Mouse (Mus musculus) cerebellum, postnatal 25 days (tissue): Measurements from ENCODE around the gene Camk2n2.
"Not testable (repeated sequence)": the region's sequence is repeated elsewhere in the genome, so short reads cannot be mapped to it uniquely, and the experiment has no call there.

Source experiments
- DNase-seq, 2 experiments: peaks; one replicate each; pipeline ENCODE4 v3.0.0; 2021; ENCODE audit warnings: mixed read lengths in 2 of 2

The Camk2n2 gene

GRCm38 (mm10) chr16:20621191-20621990 lies at the start of gene Camk2n2:
Gene Camk2n2 (minus strand): TSS chr16:20621287.
- peak; percentile 86 to 92 for DNase-seq

GRCm38 (mm10) chr16:20670291-20670690 lies 49.2 kb upstream of the Camk2n2 start:
- no peak for DNase-seq

- DNase-seq, result not testable (repeated sequence)
These were observed 46.9 kb upstream of the Camk2n2 start, which contains the start of gene Eif4g1 for GRCm38 (mm10) chr16:20668013-20668412. Gene Eif4g1 (plus strand): TSS chr16:20668313.

GRCm38 (mm10) chr16:20657661-20658060 lies 36.6 kb upstream of the Camk2n2 start:
- no peak for DNase-seq

- DNase-seq, result no peak
These were observed 32.2 kb upstream of the Camk2n2 start for GRCm38 (mm10) chr16:20653315-20653714.

GRCm38 (mm10) chr16:20651947-20652310 lies 30.8 kb upstream of the Camk2n2 start:
- DNase-seq, result no peak

GRCm38 (mm10) chr16:20651076-20651946 lies 30.2 kb upstream of the Camk2n2 start, which contains the start of gene Psmd2:
Gene Psmd2 (plus strand): TSS chr16:20651652.
- peak; percentile 99 for DNase-seq

GRCm38 (mm10) chr16:20643911-20644310 lies 22.8 kb upstream of the Camk2n2 start:
- DNase-seq, result no peak

GRCm38 (mm10) chr16:20642161-20642560 lies 21.1 kb upstream of the Camk2n2 start:
- peak; percentile 82 to 91 for DNase-seq

- DNase-seq, result peak in 1 of 2 experiments; percentile 18
These were observed 17.3 kb upstream of the Camk2n2 start for GRCm38 (mm10) chr16:20638367-20638766.

- no peak for DNase-seq
These were observed 16.3 kb upstream of the Camk2n2 start for GRCm38 (mm10) chr16:20637410-20637809.

GRCm38 (mm10) chr16:20629731-20630634 lies 8.9 kb upstream of the Camk2n2 start, which contains the start of gene Ece2:
Gene Ece2 (plus strand): TSS chr16:20629828.
- peak; percentile 74 to 79 for DNase-seq

GRCm38 (mm10) chr16:20628871-20629391 lies 7.8 kb upstream of the Camk2n2 start:
- no peak for DNase-seq

- DNase-seq, result no peak
These were observed 2.1 kb upstream of the Camk2n2 start for GRCm38 (mm10) chr16:20623211-20623610.

GRCm38 (mm10) chr16:20621991-20622685 lies 1.1 kb upstream of the Camk2n2 start:
- peak; percentile 76 to 82 for DNase-seq

- DNase-seq, result no peak
These were observed 316 bp downstream of the Camk2n2 start for GRCm38 (mm10) chr16:20620751-20621190.

GRCm38 (mm10) chr16:20620399-20620735 lies 720 bp downstream of the Camk2n2 start:
- DNase-seq, result no peak

- peak; percentile 48 to 49 for DNase-seq
These were observed 1.3 kb downstream of the Camk2n2 start for GRCm38 (mm10) chr16:20619541-20620398.

- DNase-seq, result peak; percentile 80 to 84
These were observed 9.5 kb downstream of the Camk2n2 start, which contains the start of the genes Eef1akmt4, Gm49333 and Alg3 for GRCm38 (mm10) chr16:20611357-20612227. Gene Eef1akmt4 (plus strand): TSS chr16:20611593. Gene Gm49333 (plus strand): TSS chr16:20611610. Gene Alg3 (minus strand): TSS chr16:20611735.
